Mouse (Mus musculus): ENCODE measurements around the gene Cobl.

Gene Cobl

DNA sequence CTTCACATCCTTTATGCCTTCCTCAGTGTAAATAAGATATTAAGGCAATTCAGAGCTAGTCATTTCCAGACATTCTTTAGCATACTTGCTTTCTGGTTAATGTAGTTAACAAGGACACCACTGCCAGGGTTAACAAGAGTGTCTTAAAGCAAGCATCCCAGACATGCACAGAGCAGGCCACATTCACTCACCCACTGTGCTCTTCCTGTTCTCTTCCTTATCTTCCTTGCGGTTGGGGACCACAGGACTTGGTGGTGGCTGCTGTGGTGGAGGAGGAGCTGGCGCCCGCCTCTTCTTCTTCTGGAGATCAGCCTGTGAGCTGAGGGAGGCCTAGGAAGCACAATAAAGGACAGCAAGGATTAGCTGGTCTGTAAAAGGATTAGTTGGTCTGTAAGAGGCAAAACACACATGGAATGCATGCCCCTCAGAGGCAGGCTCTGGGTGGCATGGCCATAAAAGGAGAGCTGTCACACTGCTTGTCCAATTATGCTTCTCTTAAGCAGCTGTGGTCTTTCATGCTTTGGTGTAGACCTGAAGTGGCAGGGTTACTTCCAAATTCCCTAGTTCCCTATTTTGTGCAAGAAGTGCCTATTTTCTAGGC is 155.2 kb downstream of the Cobl start:
- no peak for DNase-seq (ENCODE audit: low spot score)

DNA sequence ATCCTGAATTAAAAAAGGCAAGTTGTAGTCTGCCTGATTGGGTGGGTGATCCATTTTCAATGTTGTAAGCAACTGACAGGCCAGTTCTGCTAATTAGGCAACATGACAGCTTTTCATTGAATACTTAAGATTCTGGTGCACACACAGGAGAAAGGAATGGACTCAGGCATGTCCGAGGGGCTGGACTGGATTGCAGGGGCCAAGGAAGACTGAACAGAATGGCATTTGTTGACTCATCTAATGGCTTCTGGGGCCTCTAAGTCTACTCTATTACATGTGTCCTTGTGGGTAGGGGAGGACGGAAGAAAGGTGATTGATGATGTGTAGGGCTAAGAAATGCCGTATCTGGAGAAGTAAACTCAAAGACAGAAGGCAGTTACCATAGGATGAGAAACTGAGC is 159.9 kb downstream of the Cobl start:
- DNase-seq (ENCODE audit: low spot score) = no peak

DNA sequence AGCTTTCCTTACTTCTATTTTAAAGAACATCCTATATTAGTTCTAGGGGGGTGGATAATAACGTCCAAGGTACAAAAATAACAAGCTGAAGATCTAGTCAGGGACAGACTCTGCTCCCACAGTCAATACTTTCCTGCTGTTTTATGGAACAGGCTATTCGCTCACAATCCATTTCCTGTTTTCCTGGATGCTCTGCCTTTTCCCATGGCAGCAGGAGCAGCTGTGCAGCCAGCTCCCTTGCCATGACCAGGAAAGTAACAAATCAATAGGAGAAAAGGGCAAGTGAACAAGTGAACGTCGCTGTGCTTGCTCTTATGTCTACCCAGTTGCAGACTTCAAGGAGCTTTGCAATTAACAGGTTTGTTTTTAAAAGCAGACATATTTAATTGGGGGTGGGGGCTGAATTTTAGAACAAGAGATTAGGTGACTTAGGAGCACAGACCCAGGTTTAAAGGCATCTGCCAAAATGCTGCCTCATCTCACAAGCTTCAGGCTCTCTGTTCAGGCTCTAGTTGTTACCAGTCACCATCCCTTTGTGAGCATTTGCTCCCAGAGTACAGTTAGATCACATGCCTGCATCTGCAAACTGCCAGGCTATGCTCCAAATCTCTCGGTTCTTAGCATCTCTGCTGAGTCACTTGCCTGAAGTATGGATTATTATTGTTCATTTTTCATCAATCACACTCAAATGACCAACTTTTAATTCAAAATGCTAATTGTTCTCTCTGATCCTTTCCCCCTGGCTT is 164.9 kb downstream of the Cobl start:
- DNase-seq (ENCODE audit: low spot score) = no peak

DNA sequence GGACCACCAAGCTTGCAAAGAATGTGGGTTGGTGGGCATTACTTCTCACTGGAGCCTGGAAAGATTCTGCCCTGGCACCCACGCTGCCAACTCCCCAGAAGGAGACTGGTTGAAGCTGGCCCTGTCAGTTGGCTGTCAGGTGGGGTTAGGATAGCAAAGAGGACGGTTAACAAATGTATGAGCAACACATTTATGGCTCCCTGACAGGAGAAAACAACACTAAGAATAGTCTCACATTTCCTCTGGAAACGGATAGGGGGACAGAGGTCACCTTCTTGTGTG is 173.2 kb downstream of the Cobl start:
- DNase-seq (ENCODE audit: low spot score) = no peak

DNA sequence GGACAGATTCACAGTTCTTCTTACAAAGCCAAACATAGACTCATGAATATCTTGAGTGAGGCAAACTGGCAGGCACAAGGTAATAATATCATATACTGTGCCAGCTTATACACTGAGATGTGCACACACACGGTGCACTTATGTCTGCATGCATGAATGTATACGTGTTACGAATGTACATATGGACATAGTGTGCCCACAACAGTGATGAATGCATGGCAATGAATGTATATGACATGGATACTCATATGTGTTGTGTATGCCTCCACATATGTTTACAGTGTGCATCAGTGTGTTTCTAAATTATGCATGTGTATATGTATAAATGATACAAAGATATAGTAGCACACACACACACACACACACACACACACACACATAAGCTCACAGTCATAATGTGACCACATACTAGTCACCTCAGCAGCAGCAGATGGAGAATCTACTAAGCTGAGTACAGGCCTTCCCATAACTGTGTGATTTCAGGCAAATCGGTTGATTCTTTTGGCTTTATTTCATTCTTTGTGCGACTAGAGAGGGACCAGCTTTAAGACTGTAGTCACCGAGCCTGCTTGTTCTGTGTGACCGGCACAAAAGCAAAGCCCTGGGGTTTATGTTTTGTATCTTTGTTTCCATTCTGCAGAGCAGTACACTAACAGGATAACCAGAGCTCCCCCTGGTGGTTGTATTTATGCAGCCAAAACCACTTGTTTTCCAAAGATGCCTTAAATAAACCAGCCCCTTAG is 173.7 kb downstream of the Cobl start:
- peak; percentile 27 for DNase-seq (ENCODE audit: low spot score)

DNA sequence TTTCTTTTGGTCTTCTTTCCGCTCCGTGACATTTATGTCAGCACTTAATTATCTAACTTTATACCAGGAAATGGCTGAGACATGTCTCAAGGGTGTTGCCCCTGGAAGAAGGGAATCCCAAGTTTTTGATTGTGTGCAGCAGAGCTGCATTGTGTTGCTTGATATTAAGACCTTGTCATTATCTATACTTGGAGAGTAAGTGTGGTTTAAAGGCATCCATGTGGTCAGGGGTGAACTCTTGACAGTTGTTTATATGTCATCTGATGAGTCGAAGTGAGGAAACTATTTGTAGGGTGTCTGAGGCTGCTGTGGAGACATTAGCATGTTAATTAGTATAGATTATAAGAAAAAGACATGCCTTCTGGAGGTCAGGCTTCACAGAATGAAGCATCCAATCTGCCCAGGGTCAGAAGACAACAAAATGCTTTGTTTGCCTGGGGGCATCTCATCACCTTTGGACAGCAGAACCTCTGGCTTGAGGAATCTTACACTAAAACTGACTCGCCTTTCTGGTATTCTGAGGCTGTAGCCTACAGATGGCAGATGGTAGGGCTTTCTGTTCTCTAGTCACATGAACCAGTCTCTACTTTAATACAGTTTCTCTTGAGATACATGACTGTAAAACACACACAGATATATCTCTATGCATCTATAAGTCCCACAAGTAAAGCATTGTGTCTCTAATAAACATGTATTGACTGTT is 179.3 kb downstream of the Cobl start:
- DNase-seq (ENCODE audit: low spot score) = no peak

DNA sequence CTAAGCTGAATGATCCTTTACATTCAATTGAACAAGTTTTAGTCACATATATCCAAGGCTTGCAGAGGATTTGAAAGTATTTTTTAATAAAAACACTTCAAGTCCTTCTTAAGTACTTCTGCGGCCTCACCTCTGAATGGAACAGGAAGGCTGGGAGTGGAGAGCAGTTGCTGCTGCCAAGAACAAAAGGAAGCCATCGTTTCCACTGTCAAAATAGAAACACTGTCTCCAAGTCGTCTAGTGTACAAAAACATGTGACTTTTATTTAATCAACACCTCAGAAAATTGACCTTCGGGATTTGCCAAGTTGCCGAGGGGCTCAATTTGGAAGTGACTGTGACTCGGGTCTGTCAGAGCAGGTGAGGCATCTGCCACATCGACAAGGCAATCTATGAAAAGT is 184.0 kb downstream of the Cobl start:
- DNase-seq (ENCODE audit: low spot score) = no peak

DNA sequence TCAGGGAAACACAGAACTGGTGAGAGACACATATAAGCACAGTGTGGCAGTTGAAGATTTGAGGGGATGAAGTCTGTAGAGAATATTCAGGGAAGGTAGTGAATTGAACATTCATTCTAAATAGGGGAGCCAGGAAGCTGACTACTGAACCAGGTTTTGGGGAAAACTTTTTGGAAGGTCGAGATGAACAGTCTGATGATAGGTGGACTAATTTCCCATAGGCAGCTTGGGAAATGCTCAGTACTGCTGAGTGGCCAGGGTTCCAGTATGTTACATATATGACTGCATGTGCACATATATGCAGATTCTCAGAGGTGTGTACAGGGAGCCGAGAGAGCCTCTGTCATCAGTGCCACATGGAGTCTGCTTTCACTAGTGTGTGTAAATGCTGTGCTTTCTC is 190.5 kb downstream of the Cobl start:
- DNase-seq (ENCODE audit: low spot score) = no peak

DNA sequence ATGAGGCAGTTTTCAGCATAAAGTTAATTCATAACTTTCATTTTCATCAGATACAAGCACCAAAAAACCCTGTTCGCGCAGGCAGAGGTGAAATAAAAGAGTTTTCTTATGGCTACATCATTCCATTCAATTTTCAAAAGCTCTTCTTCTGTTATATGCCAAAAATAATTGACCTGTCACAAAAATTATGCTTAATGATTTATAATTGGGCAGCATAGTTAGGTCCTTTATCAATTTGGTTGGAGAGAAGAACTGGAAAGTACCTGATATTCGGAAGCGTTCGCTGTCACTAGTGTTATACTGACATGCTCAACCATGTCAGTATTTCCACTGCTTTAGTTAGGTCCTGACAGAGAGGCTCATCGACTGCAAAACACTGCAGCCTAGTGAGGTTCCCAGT is 191.0 kb downstream of the Cobl start:
- no peak for DNase-seq (ENCODE audit: low spot score)

DNA sequence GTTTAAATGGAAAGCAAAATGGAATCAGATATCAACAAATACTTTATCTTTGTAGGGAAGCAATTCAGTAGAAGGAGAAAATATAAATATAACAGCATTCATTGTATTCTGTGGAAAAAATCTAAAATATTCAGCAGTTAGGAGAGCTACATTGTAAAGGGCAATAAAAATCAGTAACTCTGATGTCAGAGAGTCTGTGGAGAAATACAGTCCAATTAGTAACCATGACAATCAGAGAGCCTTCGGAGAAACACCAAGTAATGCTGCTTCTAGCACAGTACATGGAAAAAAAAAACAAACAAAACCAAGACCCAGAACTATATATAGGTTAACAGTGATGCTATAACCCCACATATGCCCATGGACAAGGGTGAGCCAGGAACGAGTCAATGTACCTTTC is 206.3 kb downstream of the Cobl start:
- no peak for DNase-seq (ENCODE audit: low spot score)

DNA sequence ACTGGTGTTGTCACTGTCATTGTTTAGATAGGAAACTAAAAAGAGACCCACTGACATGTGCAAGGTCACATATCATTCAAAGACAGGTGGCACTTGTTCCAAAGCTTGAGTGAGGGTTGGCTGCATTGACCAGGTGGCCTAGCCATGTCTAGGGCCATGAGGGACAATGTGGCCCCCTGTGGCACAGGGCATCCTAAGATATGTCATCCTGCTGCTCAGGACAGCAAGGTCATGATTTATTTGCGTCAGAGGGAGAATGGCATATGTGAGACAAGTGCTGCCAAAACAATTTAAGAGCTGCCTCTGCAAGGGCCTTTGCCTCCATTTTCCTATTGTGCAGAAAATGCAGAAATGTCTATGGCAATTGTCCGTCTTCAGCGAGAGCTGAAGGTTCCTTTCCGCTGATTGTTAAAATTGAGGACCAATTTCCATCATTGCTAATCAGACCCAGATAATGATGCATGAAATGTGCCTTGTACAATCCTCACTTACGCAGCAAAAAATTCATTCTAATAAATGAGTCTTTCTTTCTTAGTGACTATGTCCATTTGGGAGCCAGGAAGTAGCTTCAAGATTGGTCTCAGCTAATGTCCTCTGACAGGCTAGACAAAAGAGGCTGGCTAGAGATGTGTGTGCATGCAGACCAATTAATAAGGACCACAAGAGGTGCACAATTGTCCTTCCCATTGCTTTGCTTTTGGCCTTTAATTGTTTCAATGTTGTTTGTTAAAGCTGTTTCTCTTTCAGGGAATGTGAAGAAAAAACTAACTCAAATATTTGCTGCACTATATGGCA is 207.2 kb downstream of the Cobl start:
- DNase-seq (ENCODE audit: low spot score) = no peak

DNA sequence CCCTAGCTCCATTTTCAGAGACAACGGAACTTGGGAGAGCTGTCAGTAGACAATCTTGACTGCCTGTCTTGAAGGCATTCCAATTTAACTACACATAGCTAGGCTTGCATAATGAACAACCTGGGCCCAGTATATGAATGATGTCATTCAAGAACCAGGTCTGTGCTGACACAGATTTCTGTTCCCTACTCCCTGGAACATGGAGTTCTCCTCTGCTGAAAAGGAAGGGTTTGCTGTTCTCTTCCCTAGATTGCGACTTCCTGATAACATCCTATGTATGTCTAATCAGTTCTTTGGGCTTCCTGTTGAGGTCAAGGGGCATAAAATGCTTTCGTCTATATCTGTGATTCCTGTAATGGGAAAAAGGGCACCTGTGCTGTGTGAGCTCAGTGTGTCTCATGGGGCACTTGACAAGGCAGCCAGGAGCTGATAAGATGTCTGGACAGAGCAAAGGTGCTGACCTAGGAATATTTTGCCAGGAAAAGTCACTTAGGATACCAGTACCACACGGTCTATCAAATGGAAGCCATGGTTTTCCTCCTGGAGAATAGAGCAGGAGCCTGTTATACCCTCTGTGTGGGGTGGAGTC is 219.3 kb downstream of the Cobl start:
- DNase-seq (ENCODE audit: low spot score) = no peak

DNA sequence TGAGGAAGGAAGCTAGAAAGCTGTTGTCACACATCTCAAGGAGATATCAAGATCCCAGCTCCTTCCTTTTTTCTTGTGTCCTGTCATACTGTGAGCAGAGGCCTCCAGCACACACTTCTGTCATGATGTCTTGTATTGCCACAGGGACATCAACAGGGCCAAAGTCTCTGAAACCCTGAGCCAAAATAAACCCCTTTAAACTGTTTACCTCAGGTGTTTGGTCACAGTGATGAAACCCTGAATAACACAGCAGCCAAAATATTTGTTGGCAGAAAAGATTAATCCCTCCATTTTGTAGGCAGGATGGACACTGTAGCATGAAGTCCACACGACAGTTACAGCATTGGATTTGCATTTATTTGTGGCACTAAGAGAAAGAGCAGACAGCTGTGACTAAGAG is 228.4 kb downstream of the Cobl start:
- no peak for DNase-seq (ENCODE audit: low spot score)

DNA sequence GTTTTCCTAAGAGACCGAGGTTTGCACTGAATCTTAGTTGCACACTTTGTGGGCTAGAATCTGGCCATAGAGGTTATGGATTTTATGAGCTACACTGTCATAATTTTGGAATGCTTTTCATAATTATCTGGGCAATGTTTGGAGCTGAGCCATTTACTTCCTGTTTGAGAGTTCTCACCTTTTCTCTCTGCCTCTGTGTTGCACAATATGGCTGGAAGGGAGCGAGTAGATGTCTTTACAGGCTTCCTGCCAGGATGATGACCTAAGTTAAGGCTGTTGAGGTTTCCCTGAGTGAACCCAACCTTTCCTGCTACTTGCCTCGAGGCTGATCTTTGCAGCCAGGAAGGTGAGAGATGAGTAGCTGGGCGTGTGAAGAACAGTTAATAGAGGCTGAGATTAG is 229.9 kb downstream of the Cobl start:
- DNase-seq (ENCODE audit: low spot score) = no peak

DNA sequence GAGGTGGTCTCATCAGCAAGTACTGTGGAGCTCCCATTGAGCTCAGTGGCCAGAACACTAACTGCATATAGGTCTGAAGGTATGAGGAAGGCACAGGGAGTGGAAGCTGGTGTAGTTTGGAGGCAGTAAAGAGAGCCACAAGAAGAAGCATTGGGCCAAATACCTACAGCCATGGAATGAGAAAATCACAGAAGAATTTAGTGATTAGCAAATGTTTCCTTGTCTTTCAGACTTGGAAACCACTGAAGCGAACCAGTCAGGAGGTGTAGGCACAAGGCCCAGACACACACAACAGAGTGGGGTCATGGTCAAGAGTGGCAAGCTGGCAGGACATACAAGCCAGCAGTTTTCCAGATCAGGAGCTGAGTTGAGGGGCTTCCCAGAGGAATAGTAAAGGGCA is 230.6 kb downstream of the Cobl start:
- no peak for DNase-seq (ENCODE audit: low spot score)

DNA sequence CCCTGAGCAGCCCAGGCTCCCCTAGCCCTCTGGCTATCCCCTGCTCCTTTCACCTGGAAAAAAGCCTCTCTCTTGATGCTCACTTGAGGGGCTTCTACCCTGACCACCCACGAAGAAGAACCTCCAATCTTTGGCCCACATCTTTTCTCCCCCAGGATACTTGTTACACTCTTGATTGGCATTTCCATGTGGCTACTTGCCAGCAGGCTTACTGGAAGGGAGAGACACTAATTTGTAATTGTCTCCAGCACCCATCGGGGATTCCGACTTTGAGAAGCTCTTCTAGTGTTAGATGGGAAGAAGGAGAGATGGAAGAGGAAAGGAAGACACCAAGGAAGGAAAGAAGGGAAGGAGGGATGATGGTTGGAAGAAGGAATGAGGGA is 232.0 kb downstream of the Cobl start:
- DNase-seq (ENCODE audit: low spot score) = no peak

DNA sequence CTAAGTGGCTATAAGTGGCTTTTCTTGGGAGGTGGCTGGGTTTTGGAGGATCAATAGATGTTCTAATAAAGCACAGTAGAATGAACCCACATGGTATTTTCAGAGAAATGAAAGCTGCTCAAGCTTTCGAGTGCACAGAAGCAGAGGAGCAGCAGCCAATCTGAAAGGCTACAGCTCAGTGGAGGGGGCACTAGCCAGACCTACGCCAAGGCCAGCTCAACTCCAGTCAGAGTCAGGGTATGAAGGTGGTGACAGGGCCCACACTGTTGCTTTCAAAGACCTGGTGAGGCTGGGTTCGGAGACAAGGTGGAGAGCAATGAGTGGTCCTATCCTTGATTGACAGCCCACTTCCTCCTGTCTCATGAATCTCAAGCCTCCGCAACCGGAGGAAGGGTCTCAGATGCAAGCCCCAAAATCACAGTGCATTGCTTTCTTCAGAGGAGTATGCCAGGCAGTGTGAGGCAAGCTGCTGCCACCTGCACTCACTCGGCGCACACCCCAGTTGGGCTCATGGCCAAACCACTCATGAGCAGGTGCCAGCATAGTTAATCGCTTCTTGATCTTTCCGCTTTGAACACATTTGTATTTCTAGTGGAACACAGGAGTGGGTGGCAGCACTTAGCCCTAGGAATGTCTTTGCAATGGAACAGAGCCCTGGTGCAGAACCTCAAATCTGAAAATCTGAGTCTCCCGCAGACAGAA is 232.6 kb downstream of the Cobl start:
- peak; percentile 10 for DNase-seq (ENCODE audit: low spot score)

DNA sequence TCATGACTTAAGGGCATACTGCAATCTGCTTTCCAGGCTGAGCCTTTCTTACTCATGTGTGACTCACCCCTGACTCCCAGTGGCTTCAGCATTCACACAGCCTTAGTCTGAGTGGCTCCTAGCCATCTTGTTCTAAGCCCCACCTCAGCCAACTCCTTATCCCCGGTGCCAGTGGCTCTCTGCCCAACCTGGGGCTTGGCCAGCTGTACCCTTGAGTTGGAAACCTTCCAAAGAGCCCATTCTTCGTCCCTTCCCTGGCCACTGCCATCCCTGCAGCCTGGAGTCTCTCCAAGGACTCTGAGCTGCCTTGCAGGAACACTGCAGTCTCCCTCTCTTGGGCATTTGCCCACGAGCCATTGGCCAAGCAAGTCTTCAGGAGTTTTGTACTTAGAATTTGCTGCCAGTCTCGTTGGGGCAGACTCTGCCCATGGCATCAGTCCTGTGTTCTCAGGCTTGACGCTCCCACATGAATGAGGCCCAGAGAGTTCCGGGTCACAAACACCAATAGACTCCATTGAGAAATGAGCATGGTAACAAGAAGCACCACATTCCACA is 233.2 kb downstream of the Cobl start:
- peak; percentile 54 for DNase-seq (ENCODE audit: low spot score)

DNA sequence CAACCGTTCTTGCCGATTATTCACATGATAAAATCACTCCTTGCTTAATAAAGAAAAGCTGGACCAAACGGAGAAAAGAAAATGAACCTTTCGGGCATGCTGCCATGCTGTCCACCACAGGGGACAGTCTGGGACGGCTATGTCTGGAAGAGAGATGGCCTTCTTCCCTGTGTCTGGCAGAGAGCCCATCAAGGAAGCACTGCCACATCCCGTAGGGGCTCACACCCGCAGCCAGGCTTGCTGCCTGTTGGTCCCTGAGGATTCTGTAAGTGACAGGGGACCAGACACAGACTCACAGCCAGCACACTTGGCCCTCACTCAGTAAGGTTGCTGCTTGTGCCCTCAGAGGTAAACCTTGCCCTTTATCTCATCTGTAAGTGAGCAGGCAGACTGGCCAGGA is 235.3 kb downstream of the Cobl start:
- DNase-seq (ENCODE audit: low spot score) = no peak

DNA sequence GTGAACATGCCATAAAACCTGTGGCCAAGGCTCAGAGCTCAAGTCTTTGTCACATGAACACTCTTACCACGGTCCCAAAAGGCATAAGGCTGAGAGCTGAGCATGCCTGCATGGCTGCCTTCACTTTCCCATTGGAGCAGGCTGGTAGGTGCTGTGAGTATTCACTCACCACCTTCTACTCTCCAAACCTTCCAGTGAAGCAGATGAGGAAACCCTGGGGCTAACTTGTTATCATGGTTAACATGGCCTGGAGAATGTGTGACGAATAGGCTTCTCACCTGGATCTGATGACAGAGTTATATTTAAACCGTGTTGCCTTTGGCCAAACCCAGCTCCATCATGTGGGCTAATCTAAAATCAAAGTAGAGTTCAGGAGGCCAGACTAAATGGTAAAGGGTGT is 237.4 kb downstream of the Cobl start:
- no peak for DNase-seq (ENCODE audit: low spot score)

All from ovary, postnatal 10 days (tissue).